Mouse (Mus musculus): ENCODE measurements around the gene Arhgef19. TPM values are rescaled to one million over a fixed set of nuclear protein-coding genes. Genes with fewer than 3 reads are reported as not detected.
A peak's percentile ranks its signal among the peaks of the same experiment; 100 is the strongest.

Arhgef19 gene
- polyA plus RNA-seq, 1 experiment from 2014 or later: 1.2 TPM

DNA sequence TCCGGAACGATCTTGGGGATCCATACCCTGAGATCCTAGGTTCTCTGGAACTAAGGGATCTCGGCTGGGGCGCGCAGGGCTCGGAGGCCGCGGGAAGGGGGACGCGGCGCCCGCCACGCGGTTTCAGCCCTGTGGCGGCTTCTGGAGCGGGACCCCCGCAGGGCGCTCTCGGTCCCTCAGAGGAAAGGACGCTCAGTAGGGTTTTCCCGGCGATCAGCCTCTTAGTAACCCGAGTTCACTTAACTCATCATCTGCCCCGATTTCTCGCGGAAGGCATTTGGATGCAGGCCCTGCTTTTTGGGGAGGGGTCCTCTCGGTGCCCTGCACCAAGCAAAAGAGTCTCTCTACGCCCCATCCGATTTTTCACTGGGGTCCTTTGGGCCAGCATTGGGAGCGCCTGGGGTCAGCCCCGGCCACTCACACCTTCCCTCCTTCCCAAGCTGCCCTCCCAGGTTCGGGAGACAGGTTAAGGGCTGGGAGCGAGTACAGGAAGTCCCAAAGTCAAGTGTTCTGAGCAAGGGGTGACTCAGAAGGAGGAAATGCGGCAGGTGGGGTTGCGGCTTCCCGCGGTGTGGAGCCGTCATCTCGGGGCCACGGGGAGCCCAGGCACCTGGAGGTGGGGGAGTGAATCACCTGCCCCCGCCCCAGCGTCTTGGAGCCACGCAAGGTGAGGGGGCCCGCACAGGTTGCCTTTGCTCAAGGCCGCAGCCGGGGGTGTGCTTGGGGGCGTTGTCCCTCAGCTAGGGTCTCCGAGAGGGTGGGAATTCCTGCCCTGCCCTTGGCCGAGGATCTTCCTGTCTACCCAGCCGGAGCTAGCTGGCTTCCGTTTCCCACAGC lies 62.5 kb downstream of the Arhgef19 start:
- under 1% methylated on average over 51 of the region's 51 CpGs for WGBS
- no peak for ATAC-seq (ENCODE audit: insufficient read depth, low FRiP score, low TSS enrichment)
- H3K4me1 ChIP-seq (ENCODE audit: control insufficient read depth, insufficient read depth, low read length): peaks cover 17% of the 10 kb centered on the region
- H3K9ac ChIP-seq (ENCODE audit: low read length): peak overlapping the region; percentile 63
- H3K36me3 ChIP-seq (ENCODE audit: control insufficient read depth, insufficient read depth, low read length): no peaks in the 10 kb centered on the region
- peak overlapping the region; percentile 95 for H3K4me2 ChIP-seq (ENCODE audit: low read depth)
- DNase-seq (ENCODE audit: low spot score): peak; percentile 46
- peak overlapping the region; percentile 56 for H3K4me3 ChIP-seq (ENCODE audit: low read depth, low read length)
- H3K27ac ChIP-seq (ENCODE audit: low read depth, low read length): no peak overlapping the region
- H3K27me3 ChIP-seq (ENCODE audit: control insufficient read depth, insufficient read depth, low read length): peaks cover 29% of the 10 kb centered on the region
- no peaks in the 10 kb centered on the region for H3K9me3 ChIP-seq (ENCODE audit: control insufficient read depth, low read length)

DNA sequence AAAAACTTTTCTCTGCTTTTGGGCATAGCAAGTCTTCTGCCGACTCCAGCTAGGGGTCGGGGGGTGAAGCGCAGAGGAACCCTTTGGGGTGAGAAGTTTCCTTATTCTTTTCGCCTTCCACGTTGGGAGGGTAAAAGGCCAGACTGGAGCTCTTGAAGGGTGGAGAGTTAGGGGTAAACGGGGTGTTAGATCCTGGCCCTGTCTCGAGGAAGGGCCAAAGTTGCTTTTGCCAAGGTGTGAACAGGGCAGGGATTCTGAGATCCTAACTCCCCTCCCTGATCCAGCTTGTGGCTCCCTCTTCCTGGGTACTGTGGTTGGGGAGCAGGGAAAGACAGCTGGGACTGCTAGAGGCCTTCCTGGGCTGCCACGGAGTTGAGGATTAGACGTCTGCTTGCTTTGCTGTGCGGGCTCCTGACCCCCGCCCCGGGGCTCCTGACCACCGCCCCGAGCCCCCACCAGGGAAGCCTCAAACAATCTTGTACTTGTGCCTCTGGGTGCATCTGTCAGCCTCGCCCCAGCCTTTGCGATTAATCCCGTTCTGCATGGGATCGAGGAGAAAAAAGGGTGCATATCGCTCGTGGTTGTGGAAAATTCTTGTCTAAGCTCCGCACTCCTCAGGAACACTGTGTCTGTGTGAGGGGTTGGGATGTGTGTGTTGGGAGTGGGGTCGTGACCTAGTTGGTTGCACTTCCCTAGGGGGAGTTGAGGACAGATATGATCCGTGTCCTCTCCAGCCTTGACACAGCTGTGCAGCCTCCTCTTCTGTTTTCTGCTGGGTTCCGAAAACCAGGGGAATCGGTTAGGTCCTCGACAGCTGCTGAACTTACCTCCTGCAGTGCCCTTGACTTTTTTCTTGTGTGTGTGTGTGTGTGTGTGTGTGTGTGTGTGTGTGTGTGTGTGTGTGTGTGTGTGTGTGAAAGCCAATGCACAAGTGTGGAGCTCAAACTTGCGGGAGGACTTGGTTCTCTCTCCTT lies 63.4 kb downstream of the Arhgef19 start:
- ATAC-seq (ENCODE audit: insufficient read depth, low FRiP score, low TSS enrichment) (no peak), DNase-seq (ENCODE audit: low spot score) (no peak)
- H3K27ac ChIP-seq (ENCODE audit: low read depth, low read length): no peak overlapping the region
- H3K4me3 ChIP-seq (ENCODE audit: low read depth, low read length): peak overlapping the region; percentile 56
- peaks cover 19% of the 10 kb centered on the region for H3K4me1 ChIP-seq (ENCODE audit: control insufficient read depth, insufficient read depth, low read length)
- whole genome bisulfite sequencing: 8% methylated on average over 27 of the region's 27 CpGs
- no peaks in the 10 kb centered on the region for H3K9me3 ChIP-seq (ENCODE audit: control insufficient read depth, low read length)
- no peaks in the 10 kb centered on the region for H3K36me3 ChIP-seq (ENCODE audit: control insufficient read depth, insufficient read depth, low read length)
- peak overlapping the region; percentile 29; the same call in 1 of the 2 replicates for H3K9ac ChIP-seq (ENCODE audit: low read length)
- peaks cover 26% of the 10 kb centered on the region for H3K27me3 ChIP-seq (ENCODE audit: control insufficient read depth, insufficient read depth, low read length)
- H3K4me2 ChIP-seq (ENCODE audit: low read depth): peak overlapping the region; percentile 95

DNA sequence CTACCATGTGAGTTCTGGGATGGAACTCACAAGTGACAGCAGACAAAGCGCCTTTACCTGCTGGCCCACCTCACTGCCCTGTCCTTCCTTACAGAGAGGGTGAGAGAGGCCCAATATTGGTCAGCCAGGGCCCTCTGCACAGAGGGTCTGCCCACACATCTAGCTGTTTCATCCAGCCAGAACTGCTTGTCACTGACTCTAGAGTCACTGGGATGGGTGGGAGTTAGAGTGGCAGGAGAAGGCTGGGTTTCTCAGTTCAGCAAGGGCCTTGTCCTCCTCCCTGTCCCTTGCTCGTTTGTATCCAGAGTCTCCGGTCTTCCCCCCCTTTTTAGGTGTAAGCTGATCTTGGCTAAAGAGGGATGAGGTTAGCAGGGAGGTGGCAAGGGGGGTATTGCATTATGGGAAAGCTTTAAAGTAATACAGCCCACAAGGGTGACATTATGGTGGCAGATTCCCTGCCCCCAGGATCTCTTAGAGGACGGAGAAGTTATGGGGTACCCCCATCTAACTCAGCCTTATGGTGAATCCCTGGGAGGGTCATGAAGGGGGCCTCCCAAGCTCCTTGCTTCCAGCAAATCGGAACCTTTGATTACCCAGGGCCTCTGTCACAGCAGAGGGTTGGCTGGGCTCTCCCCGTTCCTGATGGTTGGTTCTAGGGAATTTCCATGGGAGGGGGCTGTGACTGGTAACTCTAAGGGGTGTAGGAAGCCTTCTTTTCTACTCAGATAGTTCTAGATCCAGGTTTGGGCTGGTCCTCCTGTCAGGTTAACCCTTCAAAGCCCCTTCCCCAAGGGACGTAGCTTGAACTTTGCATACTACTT lies 64.3 kb downstream of the Arhgef19 start:
- Histone ChIP-seq H3K4me1 (ENCODE audit: control insufficient read depth, insufficient read depth, low read length) (peaks cover 19% of the 10 kb centered on the region), H3K9ac (ENCODE audit: low read length) (no peak overlapping the region), H3K4me2 (ENCODE audit: low read depth) (no peak overlapping the region), H3K9me3 (ENCODE audit: control insufficient read depth, low read length) (no peaks in the 10 kb centered on the region), H3K36me3 (ENCODE audit: control insufficient read depth, insufficient read depth, low read length) (no peaks in the 10 kb centered on the region), H3K27ac (ENCODE audit: low read depth, low read length) (no peak overlapping the region), H3K27me3 (ENCODE audit: control insufficient read depth, insufficient read depth, low read length) (peaks cover 25% of the 10 kb centered on the region), H3K4me3 (ENCODE audit: low read depth, low read length) (no peak overlapping the region)
- 41% methylated on average over 7 of the region's 7 CpGs for WGBS
- ATAC-seq (ENCODE audit: insufficient read depth, low FRiP score, low TSS enrichment) (no peak), DNase-seq (ENCODE audit: low spot score) (no peak)

GRCm38 (mm10) chr4:141304223-141304611 lies 64.9 kb downstream of the Arhgef19 start:
- Histone ChIP-seq H3K4me2 (ENCODE audit: low read depth) (no peak overlapping the region), H3K36me3 (ENCODE audit: control insufficient read depth, insufficient read depth, low read length) (no peaks in the 10 kb centered on the region), H3K4me3 (ENCODE audit: low read depth, low read length) (no peak overlapping the region), H3K27ac (ENCODE audit: low read depth, low read length) (no peak overlapping the region), H3K9ac (ENCODE audit: low read length) (no peak overlapping the region), H3K4me1 (ENCODE audit: control insufficient read depth, insufficient read depth, low read length) (peaks cover 19% of the 10 kb centered on the region), H3K27me3 (ENCODE audit: control insufficient read depth, insufficient read depth, low read length) (peaks cover 25% of the 10 kb centered on the region), H3K9me3 (ENCODE audit: control insufficient read depth, low read length) (no peaks in the 10 kb centered on the region)
- ATAC-seq (ENCODE audit: insufficient read depth, low FRiP score, low TSS enrichment) (no peak), DNase-seq (ENCODE audit: low spot score) (no peak)
- 74% methylated on average over 4 of the region's 4 CpGs for WGBS

GRCm38 (mm10) chr4:141306057-141306456 lies 66.8 kb downstream of the Arhgef19 start:
- H3K4me1 ChIP-seq (ENCODE audit: control insufficient read depth, insufficient read depth, low read length): peaks cover 30% of the 10 kb centered on the region
- 0 out of 2 replicates have a peak overlapping the region, but pooled peaks have one; percentile 15 for H3K9ac ChIP-seq (ENCODE audit: low read length)
- H3K4me3 ChIP-seq (ENCODE audit: low read depth, low read length): no peak overlapping the region
- DNase-seq (ENCODE audit: low spot score) (peak; percentile 55), ATAC-seq (ENCODE audit: insufficient read depth, low FRiP score, low TSS enrichment) (peak; percentile 48)
- peak overlapping the region; percentile 16; the same call in 1 of the 2 replicates for H3K4me2 ChIP-seq (ENCODE audit: low read depth)
- H3K27me3 ChIP-seq (ENCODE audit: control insufficient read depth, insufficient read depth, low read length): peaks cover 19% of the 10 kb centered on the region
- H3K27ac ChIP-seq (ENCODE audit: low read depth, low read length): peak overlapping the region; percentile 34; the same call in 1 of the 2 replicates
- no peaks in the 10 kb centered on the region for H3K9me3 ChIP-seq (ENCODE audit: control insufficient read depth, low read length)
- no peaks in the 10 kb centered on the region for H3K36me3 ChIP-seq (ENCODE audit: control insufficient read depth, insufficient read depth, low read length)
- WGBS: 22% methylated on average over 8 of the region's 8 CpGs

Other genes with a start within 250 kb of the Arhgef19 start
- gene Mfap2, start 229.1 kb upstream of the Arhgef19 start, polyA plus RNA-seq (2014; fragmentation: Nextera tagmentation; extraction: Ambion mirVana): 279 and 295 TPM in 2 replicates
- 7.9 and 10.3 TPM in 2 replicates for gene Crocc, start 178.9 kb upstream of the Arhgef19 start, polyA plus RNA-seq (2014; fragmentation: Nextera tagmentation; extraction: Ambion mirVana)
- 47.7 and 53.0 TPM in 2 replicates for gene Necap2, start 161.1 kb upstream of the Arhgef19 start, polyA plus RNA-seq (2014; fragmentation: Nextera tagmentation; extraction: Ambion mirVana)
- not detected in 2 replicates for gene Spata21, start 151.2 kb upstream of the Arhgef19 start, polyA plus RNA-seq (2014; fragmentation: Nextera tagmentation; extraction: Ambion mirVana)
- gene Szrd1, start 99.7 kb upstream of the Arhgef19 start, polyA plus RNA-seq (2014; fragmentation: Nextera tagmentation; extraction: Ambion mirVana): 30.7 and 32.1 TPM in 2 replicates
- gene Fbxo42, start 91.6 kb upstream of the Arhgef19 start, polyA plus RNA-seq (2014; fragmentation: Nextera tagmentation; extraction: Ambion mirVana): 29.3 and 30.3 TPM in 2 replicates
- gene Rsg1, start 25.5 kb upstream of the Arhgef19 start, polyA plus RNA-seq (2014; fragmentation: Nextera tagmentation; extraction: Ambion mirVana): 5.4 and 6.5 TPM in 2 replicates
- gene Epha2, start 61.7 kb downstream of the Arhgef19 start, polyA plus RNA-seq (2014; fragmentation: Nextera tagmentation; extraction: Ambion mirVana): 1.6 and 2.5 TPM in 2 replicates
- gene Fam131c, start 128.7 kb downstream of the Arhgef19 start, polyA plus RNA-seq (2014; fragmentation: Nextera tagmentation; extraction: Ambion mirVana): 0.34 and 0.85 TPM in 2 replicates
- 0.09 TPM in 1 of 2 replicates, not detected in the other for gene Clcnka, start 159.2 kb downstream of the Arhgef19 start, polyA plus RNA-seq (2014; fragmentation: Nextera tagmentation; extraction: Ambion mirVana)
- not detected in 2 replicates for gene Clcnkb, start 176.5 kb downstream of the Arhgef19 start, polyA plus RNA-seq (2014; fragmentation: Nextera tagmentation; extraction: Ambion mirVana)
- gene Hspb7, start 181.3 kb downstream of the Arhgef19 start, polyA plus RNA-seq (2014; fragmentation: Nextera tagmentation; extraction: Ambion mirVana): 0.11 TPM in 1 of 2 replicates, not detected in the other
- not detected in 2 replicates for gene Srarp, start 196.6 kb downstream of the Arhgef19 start, polyA plus RNA-seq (2014; fragmentation: Nextera tagmentation; extraction: Ambion mirVana)
- gene Zbtb17, start 205.2 kb downstream of the Arhgef19 start, polyA plus RNA-seq (2014; fragmentation: Nextera tagmentation; extraction: Ambion mirVana): 46.5 and 48.0 TPM in 2 replicates